Mouse (Mus musculus) regulatory T cell (primary cell): ENCODE measurements around the gene Rspo1.

ENCODE experiments used
- in situ Hi-C: fragments of 300-600 bp; cut with MboI, MseI; formaldehyde crosslinking; loops from one replicate; pipeline ENCODE4 v1.15.1; 2025; ENCODE audit warnings: high pct_unique_total_duplicates

The Rspo1 gene

DNA sequence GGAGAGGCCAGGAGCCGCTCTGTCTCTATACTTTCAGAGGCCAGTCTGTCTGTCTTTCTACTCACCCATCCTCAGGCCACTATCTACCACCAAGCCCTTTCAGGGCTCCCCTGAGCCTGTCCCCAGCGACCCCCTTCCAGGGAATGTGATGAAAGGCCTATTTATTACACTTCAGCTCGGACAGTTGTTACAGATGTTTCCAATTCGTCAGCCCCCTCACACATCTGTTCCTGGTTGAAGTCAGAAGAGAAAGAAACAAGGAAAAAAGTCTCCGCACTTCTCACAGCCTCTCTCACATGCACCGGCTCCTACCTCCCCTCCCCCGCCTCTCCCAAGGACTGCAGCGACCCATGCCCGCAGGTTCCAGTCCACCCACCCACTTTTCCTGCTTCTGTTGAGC is 13.9 kb upstream of the Rspo1 start:
- in situ Hi-C loops = no loop called here

- in situ Hi-C loops = no loop called here
Measured at GRCm38 (mm10) chr4:124973296-124973695, 12.9 kb upstream of the Rspo1 start.

- in situ Hi-C loops = no loop called here
Measured at GRCm38 (mm10) chr4:124978201-124978600, 8.0 kb upstream of the Rspo1 start.

DNA sequence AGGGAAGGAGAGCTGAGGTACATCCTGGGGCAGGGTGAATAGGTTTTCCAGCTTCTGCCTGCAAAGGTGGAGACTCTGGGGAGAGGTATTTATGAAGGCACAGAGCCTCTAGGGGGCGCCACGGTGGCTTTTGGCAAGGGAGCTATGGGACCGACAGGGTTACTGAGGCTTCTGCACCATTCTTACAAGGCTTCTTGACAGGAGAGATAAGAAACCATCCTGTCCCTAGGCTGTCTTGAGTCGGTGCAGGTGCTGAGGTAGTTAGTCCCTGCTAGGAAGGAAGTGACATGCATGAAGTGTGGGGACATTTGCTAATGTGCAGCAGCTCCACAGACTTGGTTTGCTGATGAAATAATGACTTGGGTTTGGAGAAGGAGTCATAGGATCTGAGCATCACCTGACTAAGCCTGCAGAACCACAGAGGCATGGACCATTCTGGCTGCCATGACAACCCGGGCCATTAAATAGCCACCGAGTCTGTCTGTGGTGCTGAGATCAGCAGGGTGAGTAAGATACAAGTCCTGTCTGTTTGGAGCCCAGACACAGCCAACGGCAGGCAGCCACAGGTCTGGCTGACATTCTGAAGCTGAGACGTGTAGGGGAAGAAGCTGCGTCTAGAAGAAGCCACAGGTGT is 2.2 kb upstream of the Rspo1 start:
- in situ Hi-C loops = no loop called here

DNA sequence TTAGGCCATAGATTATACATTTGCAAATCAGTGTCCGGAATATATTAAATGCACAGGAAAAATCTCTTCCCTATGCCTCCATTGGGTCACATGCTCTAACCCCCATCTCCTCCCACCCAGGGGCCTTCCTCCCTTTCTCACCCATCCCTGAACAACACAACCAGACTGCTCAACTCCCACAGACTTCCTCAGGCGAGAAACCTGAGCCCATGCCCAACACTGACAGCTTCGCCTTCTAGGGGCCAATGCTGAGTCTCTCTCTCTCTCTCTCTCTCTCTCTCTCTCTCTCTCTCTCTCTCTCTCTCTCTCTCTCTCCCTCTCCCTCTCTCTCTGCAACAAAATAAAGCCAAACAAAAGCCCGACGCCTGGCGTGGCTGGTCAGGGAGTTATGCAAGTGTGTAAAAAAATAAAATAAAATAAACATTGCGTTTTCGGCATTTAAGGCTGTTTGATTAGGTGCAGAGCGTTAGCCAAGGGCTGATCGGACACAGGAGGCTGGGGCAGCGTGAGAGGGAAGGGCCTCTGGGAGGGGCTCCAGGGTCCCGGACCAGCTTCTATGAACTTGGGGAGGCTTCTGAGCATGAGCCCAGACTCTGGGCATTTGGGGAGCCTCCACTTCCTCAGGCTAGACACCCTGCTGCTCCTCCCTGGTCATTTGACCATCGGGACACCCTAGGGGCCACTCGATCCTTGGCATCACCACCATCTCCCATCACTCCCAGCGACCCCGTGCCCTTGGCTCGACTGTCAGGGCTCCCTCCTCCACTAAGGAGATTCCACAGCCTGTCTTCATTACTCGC is 1.2 kb upstream of the Rspo1 start:
- in situ Hi-C loops = no loop called here

DNA sequence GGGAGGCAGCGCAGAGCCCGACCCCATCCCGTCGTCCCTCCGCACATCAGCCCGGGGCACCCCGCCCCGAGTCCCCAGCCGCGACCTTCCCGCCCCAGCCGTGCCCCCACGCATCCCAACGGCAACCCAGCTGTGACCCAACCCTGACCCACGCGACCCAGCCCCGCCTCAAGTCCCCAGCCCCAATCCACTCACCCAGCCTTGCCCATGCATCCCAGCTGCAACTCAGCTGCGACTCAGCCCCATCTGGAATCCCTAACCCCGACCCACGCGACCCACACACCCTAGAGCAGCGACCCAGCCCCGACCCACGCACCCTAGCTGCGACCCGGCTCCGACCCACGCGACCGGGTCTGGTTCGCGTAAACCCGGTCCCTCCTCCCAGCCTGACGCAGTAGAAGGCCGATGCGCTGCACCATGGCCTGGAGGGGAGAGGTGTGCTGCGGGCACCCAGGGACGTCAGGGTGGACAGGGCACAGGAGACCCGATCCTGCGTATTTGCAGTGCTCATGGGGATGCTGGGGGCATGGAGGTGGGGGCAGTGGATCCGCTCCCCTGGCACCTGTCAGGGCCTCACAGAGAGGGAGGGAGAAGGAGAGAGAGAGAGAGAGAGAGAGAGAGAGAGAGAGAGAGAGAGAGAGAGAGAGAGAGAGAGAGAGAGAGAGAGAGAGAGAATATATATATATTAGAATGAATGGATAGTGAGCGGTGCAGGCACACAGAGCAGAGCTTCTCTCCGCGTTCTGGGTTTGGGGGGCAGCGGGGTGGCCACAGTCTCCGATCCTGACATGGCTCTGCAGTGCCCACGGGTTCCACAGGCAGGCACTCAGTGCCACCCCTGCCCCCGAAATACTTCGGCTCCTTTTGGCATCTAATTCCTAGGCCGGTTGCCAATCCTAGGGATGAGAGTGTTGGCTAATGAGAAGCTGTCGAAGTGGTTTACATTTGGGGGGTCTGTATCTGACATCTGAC is 795 bp downstream of the Rspo1 start:
- in situ Hi-C loops = no loop called here

DNA sequence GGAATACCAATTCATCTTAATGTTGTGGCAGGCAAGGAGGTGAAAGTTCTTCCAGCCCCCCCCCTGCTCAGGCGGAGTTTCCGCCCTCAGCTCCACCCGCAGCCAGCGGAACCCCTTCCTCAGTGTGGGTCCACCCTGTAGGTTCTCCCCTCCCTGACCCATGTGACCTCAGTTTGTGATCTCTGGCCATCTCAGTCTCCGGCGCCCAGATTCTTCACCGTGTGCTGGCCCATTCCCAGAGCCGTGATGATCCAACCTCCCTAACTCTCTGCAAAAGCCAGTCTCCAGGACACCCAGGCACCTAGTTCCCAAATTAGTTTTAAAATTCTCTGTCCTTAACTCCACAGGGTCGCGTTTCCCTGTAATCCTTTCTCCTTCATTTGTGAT is 1.5 kb downstream of the Rspo1 start:
- in situ Hi-C loops = no loop called here

DNA sequence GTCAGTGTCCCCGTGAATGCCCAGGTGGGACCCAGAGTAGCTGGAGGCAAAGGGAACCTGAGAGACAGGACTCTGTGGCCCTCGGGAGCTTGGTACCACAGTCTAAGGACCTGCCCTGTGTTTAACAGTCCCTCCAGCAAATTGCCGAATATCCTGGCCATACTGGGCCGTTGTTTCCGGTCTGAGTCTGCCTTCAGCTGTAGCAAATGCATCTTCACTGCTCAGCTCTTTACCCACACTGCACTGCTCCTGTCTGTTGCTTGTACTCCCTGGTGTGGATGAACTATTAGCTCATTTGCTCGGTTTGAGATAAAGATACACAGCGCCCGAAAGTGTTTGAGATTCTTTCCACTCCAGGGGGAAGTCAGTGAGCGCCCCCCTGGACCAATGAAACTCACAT is 2.2 kb downstream of the Rspo1 start:
- in situ Hi-C loops = no loop called here

- in situ Hi-C loops = no loop called here
Measured at GRCm38 (mm10) chr4:124989787-124990253, 3.6 kb downstream of the Rspo1 start.

DNA sequence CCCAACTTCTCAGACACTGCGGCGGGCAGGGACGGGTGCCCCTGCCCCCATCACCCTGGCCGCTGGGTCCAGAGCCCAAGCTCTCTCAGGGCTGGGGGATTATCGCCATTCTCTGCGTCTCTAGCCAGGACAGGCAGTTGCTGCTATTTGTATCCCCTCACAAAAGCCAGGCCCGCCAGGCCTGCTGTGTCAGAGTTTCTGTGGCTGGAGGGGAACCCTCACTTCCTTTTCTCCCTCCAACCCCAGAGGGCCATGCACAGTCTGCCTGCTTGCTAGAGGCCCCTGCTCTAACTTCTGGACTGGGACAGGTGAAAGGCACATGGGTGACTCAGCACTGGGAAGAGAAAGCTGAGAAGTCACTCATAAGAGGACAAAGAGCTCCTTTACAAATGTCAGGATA is 4.1 kb downstream of the Rspo1 start:
- in situ Hi-C loops = no loop called here

GRCm38 (mm10) chr4:124997479-124998147 is 11.4 kb downstream of the Rspo1 start:
- in situ Hi-C loops = no loop called here

- in situ Hi-C loops = no loop called here
Measured at GRCm38 (mm10) chr4:124999548-124999947, 13.3 kb downstream of the Rspo1 start.

- in situ Hi-C loops = loop anchor here (25.0 kb wide), 1 partner anchor 766 kb away; no protein-coding TSS in a partner anchor
Measured at GRCm38 (mm10) chr4:125002978-125003377, 16.7 kb downstream of the Rspo1 start.

GRCm38 (mm10) chr4:125004886-125005285 is 18.7 kb downstream of the Rspo1 start:
- in situ Hi-C loops = loop anchor here (25.0 kb wide), 1 partner anchor 768 kb away; no protein-coding TSS in a partner anchor

DNA sequence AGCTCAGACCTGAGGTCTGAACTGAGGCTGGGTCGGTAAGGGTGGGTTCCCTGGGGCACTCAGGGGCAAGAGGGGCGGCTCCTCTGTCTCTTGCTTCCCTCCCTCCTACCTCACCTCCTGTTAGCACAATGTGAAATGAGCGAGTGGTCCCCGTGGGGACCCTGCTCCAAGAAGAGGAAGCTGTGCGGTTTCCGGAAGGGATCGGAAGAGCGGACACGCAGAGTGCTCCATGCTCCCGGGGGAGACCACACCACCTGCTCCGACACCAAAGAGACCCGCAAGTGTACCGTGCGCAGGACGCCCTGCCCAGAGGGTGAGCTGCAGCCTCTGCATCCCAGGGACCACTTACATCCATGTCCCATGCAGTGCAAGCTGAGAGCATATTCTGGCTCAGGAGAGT is 21.2 kb downstream of the Rspo1 start:
- in situ Hi-C loops = loop anchor here (25.0 kb wide), 1 partner anchor 770 kb away; no protein-coding TSS in a partner anchor

DNA sequence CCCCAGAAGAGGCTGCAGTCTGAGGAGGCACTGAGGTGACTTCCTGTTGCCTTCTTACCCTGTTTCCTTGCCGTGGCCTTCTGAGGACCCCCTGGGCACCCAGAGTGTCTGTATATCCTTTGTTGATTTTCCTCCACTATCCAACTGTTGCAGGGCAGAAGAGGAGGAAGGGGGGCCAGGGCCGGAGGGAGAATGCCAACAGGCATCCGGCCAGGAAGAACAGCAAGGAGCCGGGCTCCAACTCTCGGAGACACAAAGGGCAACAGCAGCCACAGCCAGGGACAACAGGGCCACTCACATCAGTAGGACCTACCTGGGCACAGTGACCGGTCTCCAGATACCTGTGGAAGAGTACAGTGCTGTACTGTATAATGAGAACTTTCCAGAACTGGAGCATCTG is 22.0 kb downstream of the Rspo1 start:
- in situ Hi-C loops = loop anchor here (25.0 kb wide), 1 partner anchor 771 kb away; no protein-coding TSS in a partner anchor

GRCm38 (mm10) chr4:125008712-125009111 is 22.5 kb downstream of the Rspo1 start:
- in situ Hi-C loops = loop anchor here (25.0 kb wide), 1 partner anchor 771 kb away; no protein-coding TSS in a partner anchor

- in situ Hi-C loops = loop anchor here (25.0 kb wide), 1 partner anchor 779 kb away; no protein-coding TSS in a partner anchor
Measured at GRCm38 (mm10) chr4:125015806-125016635, 29.8 kb downstream of the Rspo1 start, which contains the start of gene Gnl2. Gene Gnl2 (plus strand): TSS chr4:125016585.

- in situ Hi-C loops = loop anchor here (25.0 kb wide), 1 partner anchor 780 kb away; no protein-coding TSS in a partner anchor
Measured at GRCm38 (mm10) chr4:125017431-125017830, 31.2 kb downstream of the Rspo1 start.
